Mouse (Mus musculus) ES-CJ7 (cell line): ENCODE measurements around the gene Pank2.
"Not testable (repeated sequence)": the region's sequence is repeated elsewhere in the genome, so short reads cannot be mapped to it uniquely, and the experiment has no call there.

Experiments used
- DNase-seq: peaks from one replicate; pipeline ENCODE4 v3.0.0; 2011; ENCODE audit warnings: low read depth, low spot score

The Pank2 gene

DNA sequence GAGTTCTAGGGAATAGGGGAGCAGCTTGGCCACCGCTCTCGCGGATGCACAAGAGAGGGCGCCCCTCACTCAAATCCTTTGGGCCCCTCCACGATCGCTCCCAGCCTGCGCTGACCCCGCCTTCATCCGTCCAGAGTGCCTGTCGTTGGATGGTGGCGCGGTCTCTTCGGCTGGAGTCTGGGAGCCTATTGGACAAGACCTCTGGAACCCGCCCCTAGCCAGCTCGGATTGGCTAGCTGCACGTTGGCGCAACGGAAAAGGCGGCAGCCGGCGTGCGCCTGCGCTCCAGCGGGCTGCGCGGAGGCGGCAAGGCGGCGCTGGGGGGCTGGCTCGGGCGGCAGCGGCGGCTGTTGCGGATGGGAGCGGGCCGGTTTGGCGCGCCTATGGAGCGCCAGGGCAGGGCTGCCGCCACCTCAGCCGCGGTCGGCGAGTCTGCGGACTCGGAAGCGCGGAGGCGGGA, at the start of gene Pank2:
Gene Pank2, plus strand, starts transcription at position 283 of the 460 bp plus-strand sequence.
- peak; percentile 98 for DNase-seq

GRCm38 (mm10) chr2:131213773-131214172, 48.5 kb upstream of the Pank2 start:
- no peak for DNase-seq

DNA sequence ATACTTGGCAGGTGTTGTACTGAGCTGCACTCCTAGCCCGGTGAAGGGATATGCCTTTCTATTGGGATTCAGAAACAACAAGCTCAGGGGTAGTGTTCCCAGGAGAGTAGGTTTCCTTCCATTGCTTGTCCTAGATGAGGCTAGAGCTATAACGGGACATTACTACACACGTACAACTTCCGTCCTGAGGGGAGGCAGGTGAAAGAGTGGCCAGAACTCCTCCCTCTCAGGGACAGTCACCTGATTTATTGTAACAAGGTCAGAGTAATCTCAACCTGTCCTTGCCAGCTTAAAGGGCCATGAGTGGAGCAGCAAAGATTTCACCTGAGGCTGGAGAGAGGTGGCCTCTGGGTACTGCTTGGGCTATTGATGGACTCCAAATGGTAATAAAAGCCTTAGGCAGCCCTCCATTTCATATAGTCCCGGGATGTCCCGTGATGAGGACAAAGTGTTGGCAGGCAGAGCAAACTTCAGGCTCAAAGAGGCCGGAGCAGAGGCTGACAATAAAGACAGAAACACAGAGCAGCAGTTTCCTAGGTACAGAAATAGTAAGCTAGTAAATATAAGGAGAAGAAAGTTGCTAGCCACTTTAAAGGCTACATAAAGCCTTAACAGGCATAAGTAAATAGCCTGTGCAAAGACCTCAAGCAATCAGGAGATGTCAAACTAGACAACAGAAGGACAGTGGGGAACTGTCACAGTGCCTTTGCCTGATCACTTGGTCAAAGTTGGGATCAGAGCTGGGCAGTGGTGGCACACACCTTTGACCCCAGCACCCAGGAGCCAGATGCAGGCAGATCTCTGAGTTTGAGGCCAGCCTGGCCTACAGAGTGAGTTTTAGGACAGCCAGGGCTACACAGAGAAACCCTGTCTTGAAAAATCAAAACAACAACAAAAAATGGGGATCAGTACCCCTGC, 46.1 kb upstream of the Pank2 start:
- DNase-seq = no peak

DNA sequence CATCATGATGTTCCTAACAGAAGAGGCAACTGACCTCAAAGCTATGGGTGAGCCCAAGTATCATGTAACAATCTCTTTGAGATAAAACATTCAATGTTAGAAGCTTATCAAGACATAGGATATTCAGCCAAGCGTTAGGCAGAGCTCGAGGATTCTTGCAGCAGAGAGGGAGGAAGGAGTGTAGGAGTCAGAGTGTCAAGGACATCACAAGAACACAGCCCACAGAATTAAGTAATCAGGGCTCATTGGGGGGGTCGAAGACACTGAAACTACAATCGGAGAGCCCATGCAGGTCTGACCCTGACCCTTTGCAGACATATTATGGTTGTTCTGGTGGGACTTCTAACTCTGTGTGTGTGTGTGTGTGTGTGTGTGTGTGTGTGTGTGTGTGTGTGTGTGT, 42.3 kb upstream of the Pank2 start:
- DNase-seq = no peak

GRCm38 (mm10) chr2:131221853-131222515, 40.3 kb upstream of the Pank2 start:
- no peak for DNase-seq

- DNase-seq = no peak
Observed at GRCm38 (mm10) chr2:131222562-131222961, 39.7 kb upstream of the Pank2 start.

- no peak for DNase-seq
Observed at GRCm38 (mm10) chr2:131223569-131223968, 38.7 kb upstream of the Pank2 start.

GRCm38 (mm10) chr2:131225178-131225577, 37.1 kb upstream of the Pank2 start:
- DNase-seq = no peak

GRCm38 (mm10) chr2:131226669-131227068, 35.6 kb upstream of the Pank2 start:
- DNase-seq = not testable (repeated sequence)

DNA sequence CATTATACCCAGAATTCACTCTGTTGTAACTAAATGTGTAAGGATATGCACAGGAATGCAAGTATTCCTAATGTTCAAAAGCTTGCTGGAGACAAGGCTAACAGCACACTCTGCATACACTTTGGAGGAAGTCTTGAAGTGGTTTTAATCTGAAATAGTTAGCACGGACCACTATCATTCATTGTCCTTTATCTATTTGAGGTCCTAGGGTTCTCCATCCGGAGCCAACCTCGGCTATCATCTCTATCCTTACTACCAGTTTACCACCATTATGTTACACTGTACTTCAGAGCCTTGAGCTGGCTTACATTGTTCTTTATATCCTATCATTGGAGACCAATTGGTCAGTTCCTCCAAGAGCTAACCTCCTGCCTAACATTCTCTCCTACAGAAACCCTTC, 35.1 kb upstream of the Pank2 start:
- no peak for DNase-seq

DNA sequence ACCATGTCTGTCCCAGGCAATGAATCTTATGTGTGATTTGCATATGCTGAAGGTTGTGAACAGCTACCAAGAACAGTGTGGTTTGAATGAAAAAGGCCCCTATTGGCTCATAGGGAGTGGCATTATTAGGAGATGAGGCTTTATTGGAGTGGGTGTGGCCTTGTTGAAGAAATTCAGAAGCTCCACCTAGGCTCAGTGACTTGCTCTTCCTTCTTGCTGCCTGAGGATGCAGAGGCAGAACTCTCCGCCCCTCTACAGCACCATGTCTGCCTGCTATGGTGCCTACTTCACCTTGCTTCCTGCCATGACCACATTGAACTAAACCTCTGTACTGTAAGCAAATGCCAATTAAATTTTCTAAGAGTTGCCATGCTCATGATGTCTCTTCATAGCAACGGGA, 29.7 kb upstream of the Pank2 start:
- DNase-seq = peak; percentile 89

DNA sequence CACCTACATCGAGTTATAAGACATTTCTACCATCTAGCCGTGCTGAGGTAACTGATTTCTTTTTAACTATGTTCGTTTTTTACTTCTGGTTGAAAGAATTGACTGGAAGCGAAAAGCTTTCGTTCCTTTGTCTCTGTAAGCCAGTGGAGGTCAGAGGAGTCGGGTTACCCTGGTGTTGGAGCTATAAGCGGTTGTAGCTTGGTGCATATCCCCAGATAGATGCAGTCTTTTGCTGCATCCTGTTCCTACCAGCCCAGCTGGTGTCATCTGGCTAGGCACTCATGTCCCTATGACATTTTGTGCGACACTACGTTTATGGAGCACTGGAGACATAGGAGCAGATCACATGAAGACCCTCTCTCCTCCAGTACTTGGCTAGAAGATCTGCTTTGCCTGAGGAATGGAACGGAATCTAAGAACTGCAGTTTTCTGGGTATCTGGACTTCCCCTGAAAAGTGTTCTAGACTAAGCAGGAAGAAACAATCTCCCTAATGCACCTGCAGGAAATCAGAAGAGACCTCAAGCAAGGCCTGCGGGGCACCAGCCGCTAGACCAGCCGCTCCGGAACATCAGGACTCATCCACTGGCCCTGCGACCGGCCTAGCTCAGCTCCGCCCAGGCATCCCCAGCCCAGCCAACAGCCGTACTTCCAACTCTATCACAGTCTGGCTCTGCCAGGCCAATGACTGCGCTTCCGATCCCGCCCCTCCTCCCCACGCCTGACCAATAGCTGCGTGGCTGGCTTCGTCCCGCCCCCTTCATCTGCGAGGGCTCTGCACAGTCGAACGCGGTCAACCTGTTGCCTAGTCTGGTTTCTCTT, 28.8 kb upstream of the Pank2 start, which contains the start of gene Mavs:
Gene Mavs, plus strand, starts transcription at position 757 of the 820 bp plus-strand sequence.
- DNase-seq = peak; percentile 94

DNA sequence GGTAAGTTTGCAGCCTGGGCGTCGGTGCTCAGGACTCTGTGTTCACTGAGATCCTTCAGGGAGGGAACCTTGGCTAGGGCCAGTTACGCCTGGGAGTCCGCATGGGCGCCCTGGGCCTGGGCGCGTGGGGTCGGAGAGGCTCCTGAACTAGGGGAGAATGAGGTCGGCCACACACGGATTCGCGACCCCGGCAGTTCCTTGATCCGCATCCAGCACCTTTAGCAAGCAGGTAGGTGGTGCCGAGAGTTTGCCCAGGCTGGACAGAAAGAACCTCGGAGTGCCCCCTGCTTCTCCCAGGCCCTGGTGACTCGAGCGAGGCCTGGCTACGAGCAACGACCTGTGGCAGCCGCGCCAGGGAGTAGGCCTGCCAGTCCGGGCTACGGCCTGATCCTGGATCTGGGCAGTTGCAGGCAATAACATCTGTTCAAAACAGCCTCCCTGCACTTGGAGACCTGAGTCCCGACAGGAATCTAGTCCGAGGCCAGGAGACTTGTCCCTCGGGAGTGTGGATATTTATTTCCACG, 28.1 kb upstream of the Pank2 start:
- no peak for DNase-seq

GRCm38 (mm10) chr2:131234970-131235635, 27.2 kb upstream of the Pank2 start:
- no peak for DNase-seq

- DNase-seq = no peak
Observed at GRCm38 (mm10) chr2:131242180-131242579, 20.1 kb upstream of the Pank2 start.

DNA sequence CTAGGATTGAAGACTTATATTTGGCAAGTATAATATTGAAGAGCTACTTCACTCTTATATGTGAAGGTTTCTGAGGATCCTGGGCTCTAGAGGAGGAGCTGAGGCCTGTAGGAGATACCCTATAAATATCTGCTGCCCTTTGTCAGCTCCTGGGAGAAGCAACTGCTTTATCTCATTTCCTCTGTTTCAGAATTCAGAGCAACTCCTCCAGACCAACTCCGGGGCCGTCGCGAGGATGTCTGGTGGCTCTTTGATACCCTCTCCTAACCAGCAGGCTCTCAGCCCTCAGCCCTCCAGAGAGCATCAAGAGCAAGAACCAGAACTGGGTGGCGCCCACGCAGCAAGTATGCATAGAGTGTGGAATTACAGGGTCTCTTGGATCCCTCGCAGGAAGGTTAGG, 19.4 kb upstream of the Pank2 start:
- no peak for DNase-seq

DNA sequence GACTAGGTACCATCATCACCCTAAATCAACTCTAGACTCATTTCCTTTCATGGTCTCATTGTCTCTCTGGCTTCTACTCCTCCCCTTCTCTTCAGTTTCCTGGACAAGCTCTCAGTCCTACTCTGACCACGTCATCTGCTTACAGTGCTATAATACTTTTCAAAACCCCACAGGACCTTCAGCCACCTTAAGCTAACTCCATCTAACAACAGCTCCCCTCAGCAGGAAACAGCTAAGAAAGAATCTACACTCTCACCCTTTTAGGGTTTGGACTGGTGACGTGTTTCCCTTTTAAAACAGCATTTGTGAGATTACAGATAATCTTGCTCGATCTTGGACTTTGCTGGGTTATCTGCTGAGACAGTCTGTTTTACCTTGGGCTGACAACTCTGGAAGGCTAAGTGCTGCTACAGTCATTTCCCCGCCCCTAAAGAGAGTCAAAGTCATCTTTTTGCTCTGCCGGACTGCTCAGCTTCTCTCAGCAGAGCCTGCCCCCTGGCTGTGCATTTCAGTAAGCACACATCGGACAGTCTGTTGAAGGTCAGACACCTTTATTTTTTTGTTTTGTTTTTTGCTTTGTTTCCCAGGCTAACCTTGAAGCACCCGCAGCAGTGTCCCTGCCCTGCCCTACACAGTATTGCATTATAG, 8.5 kb upstream of the Pank2 start:
- DNase-seq = peak; percentile 88

DNA sequence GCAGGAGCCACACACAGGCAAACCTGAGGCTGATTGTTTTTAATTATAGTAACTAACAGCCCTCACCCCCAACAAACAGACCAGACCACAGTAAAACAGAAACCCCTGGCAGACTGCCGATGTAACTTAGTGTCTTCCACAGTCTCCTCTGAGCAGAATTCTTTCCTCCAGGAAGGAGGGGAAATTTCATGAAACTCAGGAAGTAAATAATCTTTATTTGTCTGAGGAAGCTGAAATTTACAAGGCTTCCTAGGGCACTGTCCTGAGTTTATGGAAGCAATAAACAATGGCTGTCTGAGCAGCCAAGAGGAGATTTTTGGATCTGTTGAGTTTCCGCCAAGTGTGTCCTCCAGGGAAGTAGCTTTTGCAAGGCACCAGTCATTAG, 8.0 kb upstream of the Pank2 start:
- no peak for DNase-seq

GRCm38 (mm10) chr2:131255738-131256137, 6.6 kb upstream of the Pank2 start:
- DNase-seq = peak; percentile 73

- DNase-seq = no peak
Observed at GRCm38 (mm10) chr2:131258693-131259092, 3.6 kb upstream of the Pank2 start.
